Mouse (Mus musculus): ENCODE data around the gene Dnm3. TPM values are rescaled to one million over a fixed set of nuclear protein-coding genes. Genes with fewer than 3 reads are reported as not detected.

The Dnm3 gene
- polyA plus RNA-seq, 1 experiment, result 1.6 TPM

DNA sequence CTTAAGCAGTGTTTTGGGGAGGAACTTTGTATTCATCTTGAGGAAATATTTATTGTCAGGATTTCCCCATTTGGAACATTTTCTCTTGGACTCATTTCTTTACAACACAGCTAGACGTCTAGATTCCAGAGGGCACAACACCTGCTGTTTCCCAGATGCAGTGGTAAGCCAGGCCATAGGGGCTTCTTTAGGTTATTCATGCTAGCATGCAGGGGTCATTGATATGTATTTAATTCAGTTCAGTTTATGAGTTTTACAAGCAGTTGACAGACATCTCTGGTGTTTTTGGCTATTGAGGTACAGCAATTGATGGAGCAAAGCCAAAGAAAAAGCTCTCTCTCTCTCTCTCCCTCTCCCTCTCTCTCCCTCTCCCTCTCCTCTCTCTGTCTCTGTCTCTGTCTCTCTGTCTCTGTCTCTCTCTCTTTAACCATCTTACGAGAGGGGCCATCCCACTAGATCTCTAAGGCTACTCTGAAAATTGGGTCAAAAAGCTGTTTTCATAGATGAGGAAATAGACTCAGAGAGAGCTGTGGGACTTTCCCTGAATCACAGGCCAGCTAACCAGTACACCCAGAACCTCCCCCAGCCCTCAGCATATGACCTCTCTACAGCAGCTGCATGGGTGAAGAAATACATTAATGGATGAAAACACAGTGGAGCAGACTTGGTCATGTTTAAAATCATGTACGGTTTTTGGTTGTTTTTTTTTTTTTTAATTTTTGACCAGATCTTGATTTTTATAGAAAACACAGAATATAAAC is 384.8 kb downstream of the Dnm3 start:
- H3ac ChIP-seq (ENCODE audit: control insufficient read depth, insufficient read length, low read depth), result no peak overlapping the region
- no peaks in the 10 kb centered on the region for H3K79me2 ChIP-seq (ENCODE audit: control insufficient read depth, insufficient read depth)
- no peaks in the 10 kb centered on the region for H3K36me3 ChIP-seq (ENCODE audit: control insufficient read depth, insufficient read depth)
- TF ChIP-seq MAX (IDR thresholded peaks at IDR 0.05) (no peak), CTCF (IDR thresholded peaks at IDR 0.05; ENCODE audit: control insufficient read depth, insufficient read depth, insufficient read length) (no peak), USF1 (IDR thresholded peaks at IDR 0.05; ENCODE audit: low read depth) (no peak), MYOG (IDR thresholded peaks at IDR 0.05; ENCODE audit: control insufficient read depth, extremely low read depth, insufficient read length) (no peak), MYOD1 (IDR thresholded peaks at IDR 0.05; ENCODE audit: control insufficient read depth, insufficient read length, low read depth) (no peak), CEBPB (IDR thresholded peaks at IDR 0.05; ENCODE audit: low read depth) (no peak), FOSL1 (IDR thresholded peaks at IDR 0.05; ENCODE audit: insufficient read depth, low read length, poor library complexity, severe bottlenecking) (no peak)
- no peak overlapping the region for H3K4me3 ChIP-seq (ENCODE audit: insufficient read depth, poor library complexity, severe bottlenecking)
- no peaks in the 10 kb centered on the region for H3K79me3 ChIP-seq (ENCODE audit: low read depth)
- no peaks in the 10 kb centered on the region for H3K27me3 ChIP-seq (ENCODE audit: control insufficient read depth, insufficient read depth, insufficient read length)

DNA sequence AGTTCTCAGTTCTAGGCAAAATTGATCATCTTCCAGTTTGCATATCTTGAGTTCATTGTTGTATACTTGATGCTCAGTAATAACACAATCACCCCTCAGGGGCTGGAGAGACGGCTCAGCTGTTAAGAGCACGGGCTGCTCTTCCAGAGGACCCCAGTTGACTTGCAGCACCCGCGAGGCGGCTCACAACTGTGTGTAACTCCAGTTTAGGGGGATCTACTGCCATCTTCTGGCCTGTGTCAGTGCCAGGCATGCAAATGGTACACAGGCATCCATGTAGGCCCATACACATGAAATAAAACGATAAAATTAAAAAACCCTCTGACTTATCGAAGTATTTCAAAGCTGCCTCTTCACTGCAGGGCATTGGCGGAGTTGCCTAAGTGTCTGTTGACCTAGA is 385.4 kb downstream of the Dnm3 start:
- H3K36me3 ChIP-seq (ENCODE audit: control insufficient read depth, insufficient read depth), result no peaks in the 10 kb centered on the region
- TF ChIP-seq MAX (IDR thresholded peaks at IDR 0.05) (no peak), CTCF (IDR thresholded peaks at IDR 0.05; ENCODE audit: control insufficient read depth, insufficient read depth, insufficient read length) (no peak), MYOG (IDR thresholded peaks at IDR 0.05; ENCODE audit: control insufficient read depth, extremely low read depth, insufficient read length) (no peak), FOSL1 (IDR thresholded peaks at IDR 0.05; ENCODE audit: insufficient read depth, low read length, poor library complexity, severe bottlenecking) (no peak), CEBPB (IDR thresholded peaks at IDR 0.05; ENCODE audit: low read depth) (no peak), MYOD1 (IDR thresholded peaks at IDR 0.05; ENCODE audit: control insufficient read depth, insufficient read length, low read depth) (no peak), USF1 (IDR thresholded peaks at IDR 0.05; ENCODE audit: low read depth) (no peak)

DNA sequence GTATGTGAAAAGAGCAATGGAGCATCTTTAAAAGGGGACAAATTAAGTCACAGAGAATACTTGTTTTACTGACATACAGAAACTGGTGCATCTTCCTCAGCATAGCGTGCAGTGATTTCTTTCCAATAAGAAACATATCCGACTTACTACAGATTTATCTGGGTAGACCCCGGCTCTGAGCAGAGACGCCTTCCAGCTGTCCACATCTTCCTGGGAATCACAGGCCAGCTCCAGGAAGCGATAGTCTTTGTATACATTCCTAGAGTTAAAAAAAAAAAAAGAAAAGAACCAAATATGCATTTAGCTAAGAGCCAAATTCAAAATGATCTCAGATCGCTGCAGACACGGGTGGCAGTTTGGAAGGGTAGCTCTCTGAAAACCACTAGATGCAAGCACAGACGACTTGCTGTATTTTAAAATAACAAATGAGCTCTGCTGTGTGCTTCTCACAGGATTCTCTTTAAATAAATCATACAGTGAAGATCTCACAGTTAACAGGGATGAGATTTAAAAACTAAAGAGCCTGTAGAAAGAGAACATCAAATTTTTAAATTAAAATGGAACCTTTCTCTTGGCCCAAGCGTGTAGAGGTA is 393.9 kb downstream of the Dnm3 start:
- H3K36me3 ChIP-seq (ENCODE audit: control insufficient read depth, insufficient read depth), result no peaks in the 10 kb centered on the region
- no peaks in the 10 kb centered on the region for H3K79me2 ChIP-seq (ENCODE audit: control insufficient read depth, insufficient read depth)
- H3K79me3 ChIP-seq (ENCODE audit: low read depth), result no peaks in the 10 kb centered on the region
- H3K4me3 ChIP-seq (ENCODE audit: insufficient read depth, poor library complexity, severe bottlenecking), result no peak overlapping the region
- no peaks in the 10 kb centered on the region for H3K27me3 ChIP-seq (ENCODE audit: control insufficient read depth, insufficient read depth, insufficient read length)
- TF ChIP-seq MAX (IDR thresholded peaks at IDR 0.05) (no peak), CTCF (IDR thresholded peaks at IDR 0.05; ENCODE audit: control insufficient read depth, insufficient read depth, insufficient read length) (no peak), MYOG (IDR thresholded peaks at IDR 0.05; ENCODE audit: control insufficient read depth, extremely low read depth, insufficient read length) (no peak), FOSL1 (IDR thresholded peaks at IDR 0.05; ENCODE audit: insufficient read depth, low read length, poor library complexity, severe bottlenecking) (no peak), CEBPB (IDR thresholded peaks at IDR 0.05; ENCODE audit: low read depth) (no peak), USF1 (IDR thresholded peaks at IDR 0.05; ENCODE audit: low read depth) (no peak), MYOD1 (IDR thresholded peaks at IDR 0.05; ENCODE audit: control insufficient read depth, insufficient read length, low read depth) (no peak)
- no peak overlapping the region for H3ac ChIP-seq (ENCODE audit: control insufficient read depth, insufficient read length, low read depth)

More for the DNA sequence above, 385.4 kb downstream of the Dnm3 start:
- H3K79me2 ChIP-seq (ENCODE audit: control insufficient read depth, insufficient read depth), result no peaks in the 10 kb centered on the region
- H3K27me3 ChIP-seq (ENCODE audit: control insufficient read depth, insufficient read depth, insufficient read length), result no peaks in the 10 kb centered on the region
- no peak overlapping the region for H3ac ChIP-seq (ENCODE audit: control insufficient read depth, insufficient read length, low read depth)
- no peaks in the 10 kb centered on the region for H3K79me3 ChIP-seq (ENCODE audit: low read depth)
- H3K4me3 ChIP-seq (ENCODE audit: insufficient read depth, poor library complexity, severe bottlenecking), result no peak overlapping the region

DNA sequence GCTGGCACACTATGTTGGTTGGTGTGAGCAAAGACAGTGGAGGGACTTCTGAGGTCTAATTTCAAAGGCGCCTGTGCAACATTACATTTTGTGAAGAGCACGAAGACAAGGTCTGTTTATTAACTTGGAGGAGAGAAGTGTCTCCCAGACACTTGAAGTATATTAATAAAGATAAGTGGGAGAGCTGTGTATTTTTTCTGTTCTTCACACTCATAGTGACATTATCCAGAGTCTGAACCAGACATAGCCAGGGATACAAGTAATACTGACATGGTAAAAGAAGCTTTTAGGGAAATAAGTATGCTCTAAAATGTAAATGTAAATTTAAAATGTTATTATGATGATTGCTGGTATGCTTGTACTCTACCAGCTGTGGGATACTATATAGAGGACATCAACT is 394.5 kb downstream of the Dnm3 start:
- Histone ChIP-seq H3K79me2 (ENCODE audit: control insufficient read depth, insufficient read depth) (no peaks in the 10 kb centered on the region), H3K36me3 (ENCODE audit: control insufficient read depth, insufficient read depth) (no peaks in the 10 kb centered on the region), H3K79me3 (ENCODE audit: low read depth) (no peaks in the 10 kb centered on the region), H3K4me3 (ENCODE audit: insufficient read depth, poor library complexity, severe bottlenecking) (no peak overlapping the region), H3K27me3 (ENCODE audit: control insufficient read depth, insufficient read depth, insufficient read length) (no peaks in the 10 kb centered on the region), H3ac (ENCODE audit: control insufficient read depth, insufficient read length, low read depth) (no peak overlapping the region)
- no peak for TF ChIP-seq CTCF (IDR thresholded peaks at IDR 0.05; ENCODE audit: control insufficient read depth, insufficient read depth, insufficient read length)
- no peak for TF ChIP-seq MYOD1 (IDR thresholded peaks at IDR 0.05; ENCODE audit: control insufficient read depth, insufficient read length, low read depth)

DNA sequence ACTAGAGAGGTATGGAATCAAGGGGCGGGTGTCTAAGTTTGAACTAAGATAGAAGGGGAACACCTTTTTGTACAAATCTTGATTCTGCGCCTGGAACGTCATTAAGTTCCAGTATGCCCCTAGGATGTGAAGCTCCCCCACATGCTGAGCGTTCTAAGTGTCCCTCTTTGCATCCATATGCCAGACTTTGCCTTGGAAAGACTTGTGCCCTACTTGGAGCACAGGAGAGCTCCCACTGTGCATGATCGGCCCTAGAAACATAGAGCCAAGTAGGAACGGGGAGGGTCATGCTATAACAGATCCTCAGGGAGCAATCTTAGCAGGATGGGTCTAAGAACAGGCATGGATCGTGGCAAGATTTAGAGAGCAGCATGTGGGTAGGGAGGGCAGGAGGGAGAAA is 395.1 kb downstream of the Dnm3 start:
- no peaks in the 10 kb centered on the region for H3K27me3 ChIP-seq (ENCODE audit: control insufficient read depth, insufficient read depth, insufficient read length)
- TF ChIP-seq MYOD1 (IDR thresholded peaks at IDR 0.05; ENCODE audit: control insufficient read depth, insufficient read length, low read depth), result no peak
- no peaks in the 10 kb centered on the region for H3K79me2 ChIP-seq (ENCODE audit: control insufficient read depth, insufficient read depth)
- H3K36me3 ChIP-seq (ENCODE audit: control insufficient read depth, insufficient read depth), result no peaks in the 10 kb centered on the region
- no peak overlapping the region for H3K4me3 ChIP-seq (ENCODE audit: insufficient read depth, poor library complexity, severe bottlenecking)
- no peaks in the 10 kb centered on the region for H3K79me3 ChIP-seq (ENCODE audit: low read depth)
- H3ac ChIP-seq (ENCODE audit: control insufficient read depth, insufficient read length, low read depth), result no peak overlapping the region

Data from C2C12 (cell line).